Comparison of ENCODE assay signal across 20 mouse cellular contexts in the genomic region with DNA sequence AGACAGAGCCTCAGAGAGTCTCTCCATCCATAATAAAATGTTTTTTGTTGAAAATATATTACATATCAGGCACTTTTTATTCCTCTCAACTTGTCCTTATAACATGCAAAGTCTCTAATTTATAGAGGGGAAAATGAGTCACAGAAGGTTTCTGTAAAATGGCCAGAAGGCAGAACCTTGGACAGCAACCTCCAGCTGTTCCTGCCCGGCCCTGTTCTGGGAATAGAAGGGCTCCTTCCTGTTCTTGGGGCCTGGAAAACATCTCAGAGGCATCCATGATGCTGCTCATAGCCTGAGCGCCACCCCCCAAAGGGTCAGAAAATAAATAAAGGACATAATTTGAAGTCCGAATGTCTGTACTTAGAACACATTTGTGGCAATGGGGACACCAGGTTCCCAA.
DNase-seq lines count a peak whose midpoint lies in the region; ATAC-seq and TF ChIP-seq lines count a peak whose summit lies in the region.
"Had no signal": no experiment of that assay in that cellular context is flagged by ENCODE, and none has a peak within 500 bp of the region (broad histone marks: within the 10 kb centered on the region; RNA-seq: fewer than 3 reads in every experiment).

No protein-coding gene starts in this region.

- H3K9me3 ChIP-seq in heart, embryonic 10.5 days, result no peaks in the 10 kb centered on the region
- no peaks in the 10 kb centered on the region for H3K9me3 ChIP-seq in lung, embryonic 14.5 days (ENCODE audit: low read depth, low read length)
- H3K9me3 ChIP-seq: embryonic facial prominence, embryonic 13.5 days; forebrain, embryonic 10.5 days; hindbrain, embryonic 12.5 days; limb, embryonic 13.5 days; midbrain, embryonic 12.5 days had no signal

- ATAC-seq in lung, embryonic 14.5 days (ENCODE audit: insufficient read depth), result no peak
- ATAC-seq: intestine, postnatal 0 days had no signal

- WGBS in heart, embryonic 10.5 days, result 32% methylated on average over 3 of the region's 3 CpGs
- WGBS in lung, embryonic 14.5 days, result 34% methylated on average over 3 of the region's 3 CpGs

- no peak overlapping the region for H3K4me2 ChIP-seq in lung, embryonic 14.5 days
- H3K4me2 ChIP-seq: embryonic facial prominence, embryonic 13.5 days; hindbrain, embryonic 12.5 days; limb, embryonic 13.5 days; midbrain, embryonic 12.5 days had no signal

- intact Hi-C loops in left cerebral cortex, postnatal 25 days (cut with DNase I), result no loop called here

- peak; percentile 73 for DNase-seq in heart, embryonic 10.5 days (ENCODE audit: low spot score)
- DNase-seq in heart, adult 8-10 months (ENCODE audit: low spot score), result no peak
- peak; percentile 59 for DNase-seq in lung, embryonic 14.5 days
- DNase-seq in lung, postnatal 10 days, result no peak
- DNase-seq in embryo, embryonic 10.5 days (ENCODE audit: low spot score), result peak; percentile 36
- peak; percentile 28 for DNase-seq in mesoderm, embryonic 11.5 days (ENCODE audit: low read depth, low spot score)
- no peak for DNase-seq in urinary bladder, postnatal 10 days (ENCODE audit: low spot score)
- no peak for DNase-seq in left cerebral cortex, postnatal 25 days (ENCODE audit: low spot score in 2 of 2)
- DNase-seq: adrenal gland, postnatal 25 days; cerebellum, postnatal 10 days; layer of hippocampus, postnatal 36 days; lung, postnatal 36 days; right cerebral cortex, postnatal 25 days had no signal

- H3K4me1 ChIP-seq in heart, embryonic 10.5 days, result no peaks in the 10 kb centered on the region
- H3K4me1 ChIP-seq in lung, embryonic 14.5 days (ENCODE audit: insufficient read depth), result no peaks in the 10 kb centered on the region
- H3K4me1 ChIP-seq: forebrain, embryonic 10.5 days; limb, embryonic 13.5 days; midbrain, embryonic 12.5 days had no signal

- H3K27me3 ChIP-seq in heart, embryonic 10.5 days (ENCODE audit: insufficient read depth, poor library complexity, severe bottlenecking), result no peaks in the 10 kb centered on the region
- H3K27me3 ChIP-seq in lung, embryonic 14.5 days (ENCODE audit: insufficient read depth, low read length), result no peaks in the 10 kb centered on the region
- H3K27me3 ChIP-seq: hindbrain, embryonic 12.5 days; limb, embryonic 13.5 days; midbrain, embryonic 12.5 days had no signal

- no peak for TF ChIP-seq CTCF in lung, embryonic 14.5 days (IDR thresholded peaks at IDR 0.05; ENCODE audit: low read depth)

- no peak overlapping the region for H3K9ac ChIP-seq in lung, embryonic 14.5 days
- H3K9ac ChIP-seq: embryonic facial prominence, embryonic 13.5 days; hindbrain, embryonic 12.5 days; limb, embryonic 13.5 days; midbrain, embryonic 12.5 days had no signal

- no peak overlapping the region for H3K4me3 ChIP-seq in heart, embryonic 10.5 days
- no peak overlapping the region for H3K4me3 ChIP-seq in lung, embryonic 14.5 days (ENCODE audit: low read depth, low read length)
- H3K4me3 ChIP-seq: embryonic facial prominence, embryonic 13.5 days; forebrain, embryonic 10.5 days; heart, adult 2 months; hindbrain, embryonic 12.5 days; limb, embryonic 13.5 days; midbrain, embryonic 12.5 days had no signal

- H3K36me3 ChIP-seq in heart, embryonic 10.5 days, result no peaks in the 10 kb centered on the region
- no peaks in the 10 kb centered on the region for H3K36me3 ChIP-seq in lung, embryonic 14.5 days (ENCODE audit: insufficient read depth)
- H3K36me3 ChIP-seq: embryonic facial prominence, embryonic 13.5 days; forebrain, embryonic 10.5 days; hindbrain, embryonic 12.5 days; limb, embryonic 13.5 days; midbrain, embryonic 12.5 days had no signal

- H3K27ac ChIP-seq in heart, embryonic 10.5 days, result no peak overlapping the region
- H3K27ac ChIP-seq in lung, embryonic 14.5 days (ENCODE audit: low read depth), result no peak overlapping the region
- H3K27ac ChIP-seq: embryonic facial prominence, embryonic 13.5 days; forebrain, embryonic 10.5 days; heart, adult 2 months; hindbrain, embryonic 12.5 days; limb, embryonic 13.5 days; midbrain, embryonic 12.5 days had no signal

Comparison
In these comparisons a context has a peak if more than half of its experiments do, and no peak if none do; other contexts are left out.
1. DNase-seq: peak in heart, embryonic 10.5 days (single experiment), lung, embryonic 14.5 days (single experiment), embryo, embryonic 10.5 days (single experiment) and mesoderm, embryonic 11.5 days (single experiment); none in heart, adult 8-10 months (single experiment), lung, postnatal 10 days (single experiment), urinary bladder, postnatal 10 days (single experiment) and left cerebral cortex, postnatal 25 days (0 of 2).